Comparison of ENCODE assay signal across 16 mouse cellular contexts in the genomic region with DNA sequence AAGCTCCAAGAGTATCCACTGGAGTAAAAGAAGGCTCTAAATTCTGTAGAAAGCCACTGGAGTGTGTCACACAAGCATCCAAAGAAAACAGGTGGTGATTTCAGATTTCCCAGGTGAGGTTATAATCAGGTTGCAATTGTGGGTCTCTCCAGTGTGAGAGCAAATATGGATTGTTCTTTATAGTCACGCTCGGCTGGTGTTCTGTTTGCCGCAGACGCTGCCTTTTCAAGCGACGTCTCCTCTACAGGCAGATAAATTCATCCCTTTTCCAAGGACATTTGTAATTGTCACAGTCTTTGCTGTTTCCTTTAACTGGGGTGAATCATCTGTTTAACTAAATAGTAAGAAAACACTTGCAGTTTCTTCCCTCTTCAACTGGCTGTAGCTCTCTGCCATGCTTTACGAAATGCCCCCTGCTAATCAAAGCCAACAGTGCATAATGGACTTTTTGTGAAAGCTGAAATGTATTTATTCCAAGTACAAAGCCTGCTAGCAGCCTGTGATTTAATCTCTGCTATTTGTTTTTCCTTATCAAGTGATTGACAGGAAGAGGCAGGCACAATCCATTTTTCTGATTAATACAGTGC.
DNase-seq lines count a peak whose midpoint lies in the region; ATAC-seq and TF ChIP-seq lines count a peak whose summit lies in the region.
"Had no signal": no experiment of that assay in that cellular context is flagged by ENCODE, and none has a peak within 500 bp of the region (broad histone marks: within the 10 kb centered on the region; RNA-seq: fewer than 3 reads in every experiment).

No protein-coding gene starts in this region.

- H3K27me3 ChIP-seq in forebrain, embryonic 12.5 days, result no peaks in the 10 kb centered on the region
- H3K27me3 ChIP-seq in hindbrain, embryonic 15.5 days, result no peaks in the 10 kb centered on the region
- H3K27me3 ChIP-seq in neural tube, embryonic 15.5 days (replicated peaks), result no peaks in the 10 kb centered on the region

- WGBS in forebrain, embryonic 12.5 days, result 9% methylated on average over 7 of the region's 7 CpGs
- WGBS in hindbrain, embryonic 15.5 days, result 10% methylated on average over 7 of the region's 7 CpGs
- WGBS in neural tube, embryonic 15.5 days, result 20% methylated on average over 7 of the region's 7 CpGs

- peak; percentile 31; the same call in 1 of the 2 replicates for ATAC-seq in forebrain, embryonic 12.5 days (ENCODE audit: low FRiP score)
- ATAC-seq in hindbrain, embryonic 15.5 days (ENCODE audit: low FRiP score, low read depth), result peak; percentile 34; the same call in 1 of the 2 replicates
- ATAC-seq in neural tube, embryonic 15.5 days (ENCODE audit: low FRiP score), result no peak

- TF ChIP-seq CTCF in layer of hippocampus, adult 2 months (conservative IDR thresholded peaks at IDR 0.05), result no peak

- H3K9ac ChIP-seq in forebrain, embryonic 12.5 days, result no peak overlapping the region
- no peak overlapping the region for H3K9ac ChIP-seq in hindbrain, embryonic 15.5 days
- no peak overlapping the region for H3K9ac ChIP-seq in neural tube, embryonic 15.5 days (replicated peaks)

- peak overlapping the region; percentile 19 for H3K4me2 ChIP-seq in forebrain, embryonic 12.5 days
- H3K4me2 ChIP-seq in hindbrain, embryonic 15.5 days, result peak overlapping the region; percentile 39
- H3K4me2 ChIP-seq in neural tube, embryonic 15.5 days, result peak overlapping the region; percentile 33

- H3K4me1 ChIP-seq in forebrain, embryonic 12.5 days, result peaks cover 13% of the 10 kb centered on the region
- peaks cover 13% of the 10 kb centered on the region for H3K4me1 ChIP-seq in hindbrain, embryonic 15.5 days (replicated peaks)
- H3K4me1 ChIP-seq in neural tube, embryonic 15.5 days, result peaks cover 11% of the 10 kb centered on the region

- no peaks in the 10 kb centered on the region for H3K9me3 ChIP-seq in forebrain, embryonic 12.5 days
- no peaks in the 10 kb centered on the region for H3K9me3 ChIP-seq in hindbrain, embryonic 15.5 days
- no peaks in the 10 kb centered on the region for H3K9me3 ChIP-seq in neural tube, embryonic 15.5 days (replicated peaks)

- H3K36me3 ChIP-seq in forebrain, embryonic 12.5 days (replicated peaks), result no peaks in the 10 kb centered on the region
- H3K36me3 ChIP-seq in hindbrain, embryonic 15.5 days, result no peaks in the 10 kb centered on the region
- no peaks in the 10 kb centered on the region for H3K36me3 ChIP-seq in neural tube, embryonic 15.5 days

- no peak for DNase-seq in layer of hippocampus, adult 2 months (ENCODE audit: low spot score in 2 of 2)
- no peak for DNase-seq in layer of hippocampus, adult 8-10 months (ENCODE audit: low spot score in 2 of 2)
- DNase-seq in testis, postnatal 10 days (ENCODE audit: low spot score), result no peak
- no peak for DNase-seq in cerebellum, adult 9-10 months
- DNase-seq: adrenal gland, postnatal 14 days; heart, adult 11 months; kidney, adult 18-20 months; kidney, postnatal 36 days; lung, adult 18-20 months; spleen, adult 18-20 months had no signal

- peak overlapping the region; percentile 17; the same call in 1 of the 2 replicates for H3K4me3 ChIP-seq in layer of hippocampus, adult 2 months
- no peak overlapping the region for H3K4me3 ChIP-seq in forebrain, embryonic 12.5 days (replicated peaks)
- H3K4me3 ChIP-seq in hindbrain, embryonic 15.5 days, result no peak overlapping the region
- no peak overlapping the region for H3K4me3 ChIP-seq in neural tube, embryonic 15.5 days (replicated peaks)
- H3K4me3 ChIP-seq: left cerebral cortex, adult 2 months; myocyte had no signal

- peak overlapping the region; percentile 19; the same call in 1 of the 2 replicates for H3K27ac ChIP-seq in layer of hippocampus, adult 2 months
- 0 out of 2 replicates have a peak overlapping the region, but pooled peaks have one; percentile 26 for H3K27ac ChIP-seq in forebrain, embryonic 12.5 days
- peak overlapping the region; percentile 48; the same call in 1 of the 2 replicates for H3K27ac ChIP-seq in hindbrain, embryonic 15.5 days (replicated peaks)
- H3K27ac ChIP-seq in neural tube, embryonic 15.5 days (replicated peaks), result no peak overlapping the region
- H3K27ac ChIP-seq: left cerebral cortex, adult 2 months; macrophage had no signal
